Mouse (Mus musculus) CH12.LX (cell line): Measurements from ENCODE around the gene Cenpu. TPM values are rescaled to one million over a fixed set of nuclear protein-coding genes. Genes with fewer than 3 reads are reported as not detected.

ENCODE experiments used
- DNase-seq: peaks from one replicate; pipeline ENCODE4 v3.0.0-alpha.2; 2013; ENCODE audit errors: extremely low read depth
- H3K27ac ChIP-seq: 2 replicates; pipeline ENCODE4 v1.5.1; 2012; ENCODE audit warnings: low read depth, mild to moderate bottlenecking, control low read depth, moderate library complexity; ENCODE audit not compliant: insufficient read depth
- H3K27me3 ChIP-seq: replicated peaks from 2 replicates; pipeline ENCODE3; 2012; ENCODE audit warnings: inconsistent platforms
- H3K36me3 ChIP-seq, 2 experiments: replicated peaks in 1 of 2; 2 replicates each; pipeline versions ENCODE3 to v1.6.1; 2012; ENCODE audit warnings: inconsistent platforms in 1 of 2, low read length in 1 of 2, mild to moderate bottlenecking in 1 of 2, mixed read lengths in 1 of 2, moderate library complexity in 1 of 2; ENCODE audit not compliant: control insufficient read depth in 1 of 2, insufficient read depth in 1 of 2
- H3K4me1 ChIP-seq, 2 experiments: 2 replicates each; pipeline ENCODE4 v1.6.1; 2012; ENCODE audit warnings: inconsistent platforms in 1 of 2, moderate library complexity in 1 of 2; ENCODE audit not compliant: insufficient read depth in 2 of 2, control insufficient read depth in 1 of 2
- H3K4me2 ChIP-seq: 2 replicates; pipeline ENCODE4 v1.6.1; 2012; ENCODE audit warnings: low read depth, mild to moderate bottlenecking, control low read depth; ENCODE audit not compliant: poor library complexity, insufficient read depth, severe bottlenecking
- H3K4me3 ChIP-seq, 3 experiments: fragments of 150-350 bp in 1 of 3; sonication (generic) in 1 of 3; replicated peaks in 1 of 3; 2 replicates each; pipeline versions ENCODE3 to v1.5.1; 2011 to 2012; ENCODE audit warnings: low read depth in 2 of 3, low read length in 2 of 3, mild to moderate bottlenecking in 2 of 3, moderate library complexity in 2 of 3, control low read depth in 1 of 3, improper control_type of control experiment in 1 of 3, inconsistent platforms in 1 of 3, mixed read lengths in 1 of 3; ENCODE audit not compliant: poor library complexity in 1 of 3
- H3K79me2 ChIP-seq: replicated peaks from 2 replicates; pipeline ENCODE4 v1.6.1; 2012; ENCODE audit warnings: mild to moderate bottlenecking, moderate library complexity; ENCODE audit not compliant: control insufficient read depth, poor library complexity, insufficient read depth, severe bottlenecking; ENCODE audit errors: extremely low read depth
- H3K9ac ChIP-seq: 2 replicates; pipeline ENCODE4 v1.6.1; 2012; ENCODE audit warnings: low read depth, mild to moderate bottlenecking, control low read depth, moderate library complexity; ENCODE audit not compliant: insufficient read depth
- H3K9me3 ChIP-seq: replicated peaks from 2 replicates; pipeline ENCODE3; 2012; ENCODE audit warnings: low read length, inconsistent platforms, mixed read lengths
- BHLHE40 ChIP-seq: IDR thresholded peaks from 2 replicates; pipeline ENCODE4 v1.6.1; 2011; ENCODE audit warnings: mild to moderate bottlenecking, low read depth, low read length, improper control_type of control experiment
- CHD1 ChIP-seq: IDR thresholded peaks from 2 replicates; pipeline ENCODE4 v1.6.1; 2012; ENCODE audit warnings: low read depth, low read length, improper control_type of control experiment, inconsistent platforms
- CHD2 ChIP-seq: IDR thresholded peaks from 2 replicates; pipeline ENCODE4 v1.6.1; 2011; ENCODE audit warnings: low read length, improper control_type of control experiment
- CTCF ChIP-seq, 2 experiments: IDR thresholded peaks in 1 of 2; conservative IDR thresholded peaks in 1 of 2; 2 replicates each; pipeline ENCODE4 v1.5.1; 2011 to 2012; ENCODE audit warnings: low read depth in 2 of 2, low read length in 2 of 2, improper control_type of control experiment in 1 of 2, inconsistent platforms in 1 of 2, mild to moderate bottlenecking in 1 of 2, moderate library complexity in 1 of 2
- E2F4 ChIP-seq: IDR thresholded peaks from 2 replicates; pipeline ENCODE4 v1.6.1; 2011; ENCODE audit warnings: low read depth, low read length, improper control_type of control experiment; ENCODE audit not compliant: insufficient replicate concordance
- EP300 ChIP-seq: IDR thresholded peaks from 2 replicates; pipeline ENCODE4 v1.6.1; 2011; ENCODE audit warnings: low read length, improper control_type of control experiment
- ETS1 ChIP-seq: conservative IDR thresholded peaks from 2 replicates; pipeline ENCODE4 v1.6.1; 2012; ENCODE audit warnings: low read depth, mild to moderate bottlenecking, inconsistent platforms, low read length, improper control_type of control experiment, moderate library complexity
- HCFC1 ChIP-seq: IDR thresholded peaks from 2 replicates; pipeline ENCODE4 v1.6.1; 2012; ENCODE audit warnings: low read depth, mild to moderate bottlenecking, inconsistent platforms, low read length, improper control_type of control experiment
- JUN ChIP-seq: IDR thresholded peaks from 2 replicates; pipeline ENCODE4 v1.6.1; 2011; ENCODE audit warnings: low read depth, mild to moderate bottlenecking, low read length, improper control_type of control experiment, moderate library complexity; ENCODE audit not compliant: insufficient read depth
- JUND ChIP-seq: conservative IDR thresholded peaks from 2 replicates; pipeline ENCODE4 v1.6.1; 2011; ENCODE audit warnings: low read depth, low read length, improper control_type of control experiment
- KAT2A ChIP-seq: IDR thresholded peaks from 2 replicates; pipeline ENCODE4 v1.6.1; 2012; ENCODE audit warnings: low read length, improper control_type of control experiment, inconsistent platforms; ENCODE audit not compliant: insufficient replicate concordance
- MEF2A ChIP-seq: IDR thresholded peaks from 2 replicates; pipeline ENCODE4 v1.6.1; 2014; ENCODE audit warnings: low read depth, mild to moderate bottlenecking, inconsistent platforms, low read length, improper control_type of control experiment, borderline replicate concordance
- MXI1 ChIP-seq: IDR thresholded peaks from 2 replicates; pipeline ENCODE4 v1.6.1; 2011; ENCODE audit warnings: mild to moderate bottlenecking, low read depth, low read length, improper control_type of control experiment
- MYC ChIP-seq: IDR thresholded peaks from 2 replicates; pipeline ENCODE4 v1.6.1; 2011; ENCODE audit warnings: low read depth, mild to moderate bottlenecking, improper control_type of control experiment, low read length
- PAX5 ChIP-seq: IDR thresholded peaks from 2 replicates; pipeline ENCODE4 v1.6.1; 2012; ENCODE audit warnings: low read length, inconsistent platforms, mixed read lengths
- POLR2AphosphoS2 ChIP-seq: IDR thresholded peaks from 2 replicates; pipeline ENCODE4 v1.6.1; 2011; ENCODE audit warnings: low read depth, low read length, improper control_type of control experiment
- RAD21 ChIP-seq: IDR thresholded peaks from 2 replicates; pipeline ENCODE4 v1.6.1; 2011; ENCODE audit warnings: low read depth, mild to moderate bottlenecking, low read length, improper control_type of control experiment, moderate library complexity
- RCOR1 ChIP-seq: conservative IDR thresholded peaks from 2 replicates; pipeline ENCODE4 v1.6.1; 2012; ENCODE audit warnings: low read depth, mild to moderate bottlenecking, inconsistent platforms, low read length, improper control_type of control experiment
- SIN3A ChIP-seq: IDR thresholded peaks from 2 replicates; pipeline ENCODE4 v1.6.1; 2012; ENCODE audit warnings: low read length, improper control_type of control experiment, inconsistent platforms
- SMC3 ChIP-seq: IDR thresholded peaks from 2 replicates; pipeline ENCODE4 v1.6.1; 2011; ENCODE audit warnings: low read depth, low read length, improper control_type of control experiment
- TBP ChIP-seq: conservative IDR thresholded peaks from 2 replicates; pipeline ENCODE4 v1.6.1; 2011; ENCODE audit warnings: low read depth, low read length, improper control_type of control experiment
- TCF12 ChIP-seq: IDR thresholded peaks from 2 replicates; pipeline ENCODE4 v1.6.1; 2014; ENCODE audit warnings: low read depth, mild to moderate bottlenecking, inconsistent platforms, low read length, improper control_type of control experiment
- UBTF ChIP-seq: IDR thresholded peaks from 2 replicates; pipeline ENCODE4 v1.6.1; 2012; ENCODE audit warnings: low read depth, mild to moderate bottlenecking, inconsistent platforms, low read length, improper control_type of control experiment, moderate library complexity
- USF2 ChIP-seq: conservative IDR thresholded peaks from 2 replicates; pipeline ENCODE4 v1.6.1; 2011; ENCODE audit warnings: low read depth, low read length, improper control_type of control experiment
- ZC3H11A ChIP-seq: IDR thresholded peaks from 2 replicates; pipeline ENCODE4 v1.6.1; 2012; ENCODE audit warnings: low read depth, mild to moderate bottlenecking, inconsistent platforms, low read length, improper control_type of control experiment
- ZKSCAN1 ChIP-seq: IDR thresholded peaks from 2 replicates; pipeline ENCODE4 v1.6.1; 2012; ENCODE audit warnings: low read depth, inconsistent platforms, low read length, improper control_type of control experiment, borderline replicate concordance
- ZNF384 ChIP-seq: IDR thresholded peaks from 2 replicates; pipeline ENCODE4 v1.6.1; 2012; ENCODE audit warnings: low read depth, low read length, improper control_type of control experiment, inconsistent platforms
- dilution Hi-C: fragments of 300-500 bp; cut with MboI; formaldehyde crosslinking; loops from 2 replicates; pipeline ENCODE4 v1.14.3; 2020; ENCODE audit warnings: low sequenced_read_pairs; ENCODE audit not compliant: extremely low pct_unique_long_range_greater_than_20kb, extremely low pct_ligation_motif_present
- in situ Hi-C: fragments of 300-500 bp; cut with MboI; formaldehyde crosslinking; loops from 3 replicates; pipeline ENCODE4 v1.14.3; 2019; ENCODE audit warnings: low sequenced_read_pairs, low pct_ligation_motif_present, low pct_unique_long_range_greater_than_20kb, mixed read lengths
- polyA plus RNA-seq: library from polyadenylated mRNA; unstranded; fragments of >175 nt; gene quantifications from 2 replicates; pipeline ENCODE4 v1.2.1, GENCODE M21; 2012; ENCODE audit warnings: low read depth; ENCODE audit not compliant: insufficient read length
- total RNA-seq, 2 experiments: library from RNA; depleted of rRNA; stranded (reverse); fragments of 300-350 nt in 1 of 2; fragments of >200 nt in 1 of 2; gene quantifications; 2 replicates each; pipeline ENCODE4 v1.2.3; 2012 to 2014

Cenpu gene
- total and polyA plus RNA-seq, 3 experiments = 7.8 to 27.7 (median 26.8) TPM

DNA sequence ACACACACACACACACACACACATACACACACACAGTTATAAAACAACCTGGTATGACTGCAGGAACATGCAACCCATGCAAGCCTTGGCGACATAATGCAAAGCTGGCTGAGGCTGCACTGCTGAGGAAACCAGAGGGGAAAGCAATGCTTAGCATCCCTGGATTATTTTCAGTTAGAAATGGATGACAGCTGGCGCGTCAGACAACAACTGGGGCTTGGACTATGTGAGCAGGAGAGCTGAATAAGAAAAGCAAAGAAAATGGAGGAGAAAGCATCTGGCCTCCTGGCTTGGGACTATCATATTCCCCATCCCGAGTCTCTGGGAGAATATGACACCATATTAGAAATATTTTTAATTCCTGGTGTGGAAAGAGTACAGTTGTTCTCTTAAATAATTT is 61.1 kb downstream of the Cenpu start:
- in situ Hi-C loops = no loop called here
- H3K36me3 ChIP-seq = peaks cover 21 to 50% of the 10 kb centered on the region in 2 experiments

DNA sequence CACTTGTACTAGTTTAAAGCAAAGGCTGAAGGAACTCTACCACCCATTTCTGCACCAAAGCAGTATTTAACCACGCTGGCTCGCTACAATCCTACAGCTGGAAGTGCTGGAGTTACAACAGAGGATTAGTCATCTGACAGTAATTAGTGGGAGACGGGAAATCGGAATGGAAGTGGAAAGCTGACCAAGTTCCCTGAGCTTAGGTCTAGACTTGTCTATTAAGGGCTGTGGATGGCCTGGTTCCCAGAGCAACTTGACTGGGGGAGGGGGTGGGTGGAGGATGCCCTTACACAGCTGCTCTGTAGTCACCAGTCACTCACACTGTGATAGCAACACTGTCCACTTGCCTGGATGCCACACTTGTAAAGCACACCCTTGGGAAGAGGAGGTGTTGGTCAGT is 61.5 kb downstream of the Cenpu start:
- Histone ChIP-seq H3K36me3 (peaks cover 21 to 48% of the 10 kb centered on the region in 2 experiments), H3K9me3 (no peaks in the 10 kb centered on the region), H3K79me2 (peaks cover 18% of the 10 kb centered on the region), H3K4me3 (no peak overlapping the region), H3K4me1 (peaks cover 4 to 18% of the 10 kb centered on the region in 2 experiments), H3K27me3 (no peaks in the 10 kb centered on the region), H3K4me2 (no peak overlapping the region)
- in situ Hi-C loops = no loop called here
- TF ChIP-seq CHD2 (no peak), RAD21 (no peak), BHLHE40 (no peak), MYC (no peak), CTCF (conservative IDR thresholded peaks at IDR 0.05 in 1 of 2, IDR thresholded peaks at IDR 0.05 in 1 of 2; ENCODE audit: low read depth in 2 of 2, low read length in 2 of 2) (no peak), ETS1 (no peak), PAX5 (no peak), SIN3A (no peak), RCOR1 (no peak), USF2 (no peak), TCF12 (no peak)
- TF ChIP-seq, all 38 proteins: peak for 0
- Histone ChIP-seq H3K27ac (no peak overlapping the region), H3K9ac (no peak overlapping the region)
- dilution Hi-C loops = no loop called here
- DNase-seq = no peak

More for the DNA sequence above, 61.1 kb downstream of the Cenpu start:
- Histone ChIP-seq H3K27ac (no peak overlapping the region), H3K9ac (no peak overlapping the region), H3K27me3 (no peaks in the 10 kb centered on the region), H3K4me2 (no peak overlapping the region), H3K79me2 (peaks cover 14% of the 10 kb centered on the region; the same call in 1 of the 2 replicates), H3K4me1 (peaks cover 4 to 18% of the 10 kb centered on the region in 2 experiments; a peak in 3 of 4 replicates), H3K4me3 (no peak overlapping the region), H3K9me3 (no peaks in the 10 kb centered on the region)
- TF ChIP-seq TCF12 (no peak), MXI1 (no peak), MEF2A (no peak), HCFC1 (no peak), TBP (no peak), POLR2AphosphoS2 (no peak), ZC3H11A (no peak), JUND (no peak), KAT2A (no peak), EP300 (no peak), CHD1 (no peak), SMC3 (no peak), JUN (no peak), ZNF384 (no peak), UBTF (no peak), E2F4 (no peak), SIN3A (no peak), ZKSCAN1 (no peak)
- dilution Hi-C loops = no loop called here
- no peak for DNase-seq
